Mouse (Mus musculus) erythroblast, embryonic 14.5 days (primary cell): Measurements from ENCODE around the gene Ctbp1. TPM values are rescaled to one million over a fixed set of nuclear protein-coding genes. Genes with fewer than 3 reads are reported as not detected.

Experiments used
- H3K27me3 ChIP-seq: 2 replicates; pipeline ENCODE4 v1.6.1; 2012; ENCODE audit warnings: inconsistent platforms; ENCODE audit not compliant: control insufficient read depth
- H3K36me3 ChIP-seq: 2 replicates; pipeline ENCODE4 v1.6.1; 2012; ENCODE audit warnings: mild to moderate bottlenecking, inconsistent platforms; ENCODE audit not compliant: control insufficient read depth
- H3K4me1 ChIP-seq: 2 replicates; pipeline ENCODE4 v1.6.1; 2012; ENCODE audit warnings: inconsistent platforms; ENCODE audit not compliant: control insufficient read depth
- H3K4me3 ChIP-seq: replicated peaks from 2 replicates; pipeline ENCODE3; 2012; ENCODE audit warnings: moderate library complexity, mild to moderate bottlenecking, inconsistent platforms
- H3K9me3 ChIP-seq: 2 replicates; pipeline ENCODE4 v1.6.1; 2012; ENCODE audit warnings: low read length, inconsistent platforms, mixed read lengths; ENCODE audit not compliant: control insufficient read depth
- GATA1 ChIP-seq: IDR thresholded peaks from 2 replicates; pipeline ENCODE4 v1.6.1; 2012; ENCODE audit warnings: low read length, inconsistent platforms, mixed read lengths
- TAL1 ChIP-seq: IDR thresholded peaks from 3 replicates; pipeline ENCODE4 v1.6.1; 2012; ENCODE audit warnings: low read length, inconsistent platforms, mixed read lengths
- polyA plus RNA-seq: library from polyadenylated mRNA; stranded (reverse); fragments of >175 nt; gene quantifications from 2 replicates; pipeline ENCODE4 v1.2.3, GENCODE M21; 2012

The Ctbp1 gene
- polyA plus RNA-seq, 1 experiment = 68.6 TPM

- H3K9me3 ChIP-seq = no peaks in the 10 kb centered on the region
- H3K4me3 ChIP-seq = no peak overlapping the region
- H3K4me1 ChIP-seq = peaks cover 2% of the 10 kb centered on the region; the same call in 1 of the 2 replicates
- TF ChIP-seq GATA1 (no peak), TAL1 (no peak)
- peaks cover 90% of the 10 kb centered on the region for H3K36me3 ChIP-seq
- no peaks in the 10 kb centered on the region; the same call in 1 of the 2 replicates for H3K27me3 ChIP-seq
Measured at GRCm38 (mm10) chr5:33248186-33248585, 26.6 kb downstream of the Ctbp1 start.

- Histone ChIP-seq H3K36me3 (peaks cover 90% of the 10 kb centered on the region), H3K27me3 (no peaks in the 10 kb centered on the region; the same call in 1 of the 2 replicates), H3K4me1 (peaks cover 2% of the 10 kb centered on the region; the same call in 1 of the 2 replicates), H3K4me3 (no peak overlapping the region), H3K9me3 (no peaks in the 10 kb centered on the region)
- TF ChIP-seq GATA1 = no peak
- no peak for TF ChIP-seq TAL1
Measured at GRCm38 (mm10) chr5:33247387-33247786, 27.4 kb downstream of the Ctbp1 start.

- peaks cover 2% of the 10 kb centered on the region; the same call in 1 of the 2 replicates for H3K4me1 ChIP-seq
- H3K27me3 ChIP-seq = no peaks in the 10 kb centered on the region; the same call in 1 of the 2 replicates
- TF ChIP-seq TAL1 = no peak
- no peak for TF ChIP-seq GATA1
- no peak overlapping the region for H3K4me3 ChIP-seq
- H3K36me3 ChIP-seq = peaks cover 76% of the 10 kb centered on the region
- no peaks in the 10 kb centered on the region for H3K9me3 ChIP-seq
Measured at GRCm38 (mm10) chr5:33245701-33246100, 29.1 kb downstream of the Ctbp1 start.

GRCm38 (mm10) chr5:33244377-33244920, 30.3 kb downstream of the Ctbp1 start:
- H3K27me3 ChIP-seq = no peaks in the 10 kb centered on the region
- H3K9me3 ChIP-seq = no peaks in the 10 kb centered on the region
- H3K36me3 ChIP-seq = peaks cover 63% of the 10 kb centered on the region
- H3K4me3 ChIP-seq = no peak overlapping the region
- no peak for TF ChIP-seq TAL1
- TF ChIP-seq GATA1 = no peak
- peaks cover 2% of the 10 kb centered on the region; the same call in 1 of the 2 replicates for H3K4me1 ChIP-seq

GRCm38 (mm10) chr5:33239934-33240333, 34.9 kb downstream of the Ctbp1 start:
- no peak for TF ChIP-seq GATA1
- no peak for TF ChIP-seq TAL1
- Histone ChIP-seq H3K9me3 (no peaks in the 10 kb centered on the region), H3K27me3 (peaks cover 3% of the 10 kb centered on the region; the same call in 1 of the 2 replicates), H3K4me1 (peaks cover 17% of the 10 kb centered on the region), H3K4me3 (no peak overlapping the region), H3K36me3 (peaks cover 22% of the 10 kb centered on the region)

- H3K27me3 ChIP-seq = peaks cover 5% of the 10 kb centered on the region; the same call in 1 of the 2 replicates
- TF ChIP-seq TAL1 (no peak), GATA1 (no peak)
- peaks cover 17% of the 10 kb centered on the region for H3K4me1 ChIP-seq
- H3K4me3 ChIP-seq = no peak overlapping the region
- no peaks in the 10 kb centered on the region for H3K9me3 ChIP-seq
- H3K36me3 ChIP-seq = peaks cover 16% of the 10 kb centered on the region
Measured at GRCm38 (mm10) chr5:33239111-33239714, 35.6 kb downstream of the Ctbp1 start.

GRCm38 (mm10) chr5:33238256-33238645, 36.5 kb downstream of the Ctbp1 start:
- Histone ChIP-seq H3K9me3 (no peaks in the 10 kb centered on the region), H3K4me1 (peaks cover 17% of the 10 kb centered on the region), H3K36me3 (peaks cover 11% of the 10 kb centered on the region), H3K27me3 (peaks cover 5% of the 10 kb centered on the region; the same call in 1 of the 2 replicates), H3K4me3 (no peak overlapping the region)
- TF ChIP-seq TAL1 (no peak), GATA1 (no peak)

- TF ChIP-seq GATA1 = no peak
- TF ChIP-seq TAL1 = no peak
- no peak overlapping the region for H3K4me3 ChIP-seq
- peaks cover 10% of the 10 kb centered on the region for H3K27me3 ChIP-seq
- H3K4me1 ChIP-seq = peaks cover 17% of the 10 kb centered on the region
- peaks cover 6% of the 10 kb centered on the region for H3K36me3 ChIP-seq
- H3K9me3 ChIP-seq = no peaks in the 10 kb centered on the region
Measured at GRCm38 (mm10) chr5:33237600-33238255, 37.1 kb downstream of the Ctbp1 start.

- H3K4me3 ChIP-seq = no peak overlapping the region
- TF ChIP-seq TAL1 = no peak
- no peak for TF ChIP-seq GATA1
- peaks cover 17% of the 10 kb centered on the region for H3K4me1 ChIP-seq
- H3K9me3 ChIP-seq = no peaks in the 10 kb centered on the region
- no peaks in the 10 kb centered on the region for H3K36me3 ChIP-seq
- H3K27me3 ChIP-seq = peaks cover 17% of the 10 kb centered on the region
Measured at GRCm38 (mm10) chr5:33234391-33235031, 40.3 kb downstream of the Ctbp1 start.
